Mouse (Mus musculus): ENCODE results near the gene Cat.

- TF ChIP-seq EP300 (IDR thresholded peaks at IDR 0.05; ENCODE audit: low read length) (no peak), RAD21 (IDR thresholded peaks at IDR 0.05; ENCODE audit: low read depth, low read length) (no peak), CTCF (conservative IDR thresholded peaks at IDR 0.05 in 1 of 2, IDR thresholded peaks at IDR 0.05 in 1 of 2; ENCODE audit: low read depth in 2 of 2, low read length in 2 of 2) (no peak), POLR2A (IDR thresholded peaks at IDR 0.05; ENCODE audit: low read depth, low read length) (no peak), ZC3H11A (IDR thresholded peaks at IDR 0.05; ENCODE audit: low read depth, low read length) (no peak), GABPA (IDR thresholded peaks at IDR 0.05; ENCODE audit: insufficient replicate concordance, low read depth, low read length) (no peak), HCFC1 (IDR thresholded peaks at IDR 0.05; ENCODE audit: low read depth, low read length) (no peak), CHD2 (IDR thresholded peaks at IDR 0.05; ENCODE audit: low read length) (no peak), MXI1 (IDR thresholded peaks at IDR 0.05; ENCODE audit: low read depth, low read length) (no peak)
These were observed 73.6 kb downstream of the Cat start, which contains the start of gene Elf5 for GRCm38 (mm10) chr2:103411348-103411747.
